ENCODE assay signal across 8 mouse cellular contexts in genomic region chr9:45798467-45799164, GRCm38 (mm10). TPM values are rescaled to one million over a fixed set of nuclear protein-coding genes. Genes with fewer than 3 reads are reported as not detected.
DNase-seq lines count a peak whose midpoint lies in the region; ATAC-seq and TF ChIP-seq lines count a peak whose summit lies in the region.

No protein-coding gene starts in this region.

- intact Hi-C loops in heart, postnatal 25 days (cut with DNase I): no loop called here

- H3K27ac ChIP-seq in forebrain, embryonic 11.5 days (ENCODE audit: low read depth, low read length): no peak overlapping the region
- no peak overlapping the region for H3K27ac ChIP-seq in intestine, embryonic 16.5 days (ENCODE audit: low read length)
- H3K27ac ChIP-seq in stomach, postnatal 0 days (replicated peaks): no peak overlapping the region

- peak; percentile 10 to 17 for DNase-seq in heart, adult 18-20 months
- no peak for DNase-seq in heart, postnatal 25 days (ENCODE audit: low spot score)
- DNase-seq in adipocyte (ENCODE audit: low spot score): peak; percentile 8
- peak; percentile 80 for DNase-seq in forebrain, embryonic 11.5 days (ENCODE audit: low spot score)
- peak; percentile 58 for DNase-seq in lung, postnatal 10 days
- peak; percentile 68 for DNase-seq in stomach, postnatal 0 days (ENCODE audit: low spot score)
- DNase-seq in spleen, postnatal 10 days (ENCODE audit: low spot score in 2 of 2): no peak

- no peak overlapping the region for H3K4me2 ChIP-seq in forebrain, embryonic 11.5 days (ENCODE audit: low read depth, low read length, severe bottlenecking)
- no peak overlapping the region for H3K4me2 ChIP-seq in intestine, embryonic 16.5 days (ENCODE audit: low read depth, low read length)
- H3K4me2 ChIP-seq in stomach, postnatal 0 days (replicated peaks; ENCODE audit: low read depth): no peak overlapping the region

- no peaks in the 10 kb centered on the region for H3K9me3 ChIP-seq in forebrain, embryonic 11.5 days (ENCODE audit: control insufficient read depth, low read length)
- no peaks in the 10 kb centered on the region for H3K9me3 ChIP-seq in intestine, embryonic 16.5 days (ENCODE audit: control insufficient read depth, low read length)
- H3K9me3 ChIP-seq in stomach, postnatal 0 days (ENCODE audit: control insufficient read depth, low read length): no peaks in the 10 kb centered on the region

- TF ChIP-seq EP300 in stomach, postnatal 0 days (optimal IDR thresholded peaks at IDR 0.05): no peak

- H3K27me3 ChIP-seq in forebrain, embryonic 11.5 days (ENCODE audit: control insufficient read depth, insufficient read depth, low read length): no peaks in the 10 kb centered on the region
- H3K27me3 ChIP-seq in intestine, embryonic 16.5 days (replicated peaks; ENCODE audit: control insufficient read depth, insufficient read depth, low read length): no peaks in the 10 kb centered on the region
- H3K27me3 ChIP-seq in stomach, postnatal 0 days (ENCODE audit: control insufficient read depth, insufficient read depth, low read length): no peaks in the 10 kb centered on the region

- no peaks in the 10 kb centered on the region for H3K36me3 ChIP-seq in forebrain, embryonic 11.5 days (ENCODE audit: control insufficient read depth, insufficient read depth, low read length)
- H3K36me3 ChIP-seq in intestine, embryonic 16.5 days (ENCODE audit: control insufficient read depth, insufficient read depth, low read length): peaks cover 4% of the 10 kb centered on the region; the same call in 1 of the 2 replicates
- H3K36me3 ChIP-seq in stomach, postnatal 0 days (ENCODE audit: control insufficient read depth, insufficient read depth, low read length): peaks cover 7% of the 10 kb centered on the region; the same call in 1 of the 2 replicates

- 12% methylated on average over 13 of the region's 13 CpGs for WGBS in forebrain, embryonic 11.5 days
- WGBS in intestine, embryonic 16.5 days: 24% methylated on average over 13 of the region's 13 CpGs
- WGBS in stomach, postnatal 0 days: 17% methylated on average over 13 of the region's 13 CpGs

- peaks cover 2% of the 10 kb centered on the region; the same call in 1 of the 2 replicates for H3K4me1 ChIP-seq in forebrain, embryonic 11.5 days (replicated peaks; ENCODE audit: control insufficient read depth, insufficient read depth, low read length)
- H3K4me1 ChIP-seq in intestine, embryonic 16.5 days (ENCODE audit: control insufficient read depth, insufficient read depth, low read length): no peaks in the 10 kb centered on the region
- no peaks in the 10 kb centered on the region for H3K4me1 ChIP-seq in stomach, postnatal 0 days (replicated peaks; ENCODE audit: control insufficient read depth, insufficient read depth)

- peak; percentile 66 for ATAC-seq in forebrain, embryonic 11.5 days (replicated peaks; ENCODE audit: low FRiP score)
- ATAC-seq in intestine, embryonic 16.5 days: peak; percentile 55
- peak; percentile 67 for ATAC-seq in stomach, postnatal 0 days (ENCODE audit: low FRiP score, low TSS enrichment)

- H3K9ac ChIP-seq in forebrain, embryonic 11.5 days (ENCODE audit: low read length): 0 out of 2 replicates have a peak overlapping the region, but pooled peaks have one; percentile 7
- H3K9ac ChIP-seq in intestine, embryonic 16.5 days (ENCODE audit: low read depth, low read length): no peak overlapping the region
- H3K9ac ChIP-seq in stomach, postnatal 0 days (ENCODE audit: low read length): no peak overlapping the region

- H3K4me3 ChIP-seq in forebrain, embryonic 11.5 days (ENCODE audit: low read depth, low read length): no peak overlapping the region
- no peak overlapping the region for H3K4me3 ChIP-seq in intestine, embryonic 16.5 days (ENCODE audit: low read length)
- H3K4me3 ChIP-seq in stomach, postnatal 0 days (ENCODE audit: low read depth, low read length): no peak overlapping the region

- peak; percentile 71 for TF ChIP-seq CTCF in stomach, postnatal 0 days (IDR thresholded peaks at IDR 0.05; ENCODE audit: low read depth)

RNA-seq across cellular contexts. Expression of gene Cep164, which starts 29.9 kb away (rescaled TPM):
- 1 to 10 TPM; 5.7 to 6.5 TPM for total RNA-seq in heart, adult 18-20 months (2021)
- total RNA-seq in heart, postnatal 25 days (2021): 1 to 10 TPM; 5.8 to 6.4 TPM
- polyA plus RNA-seq in forebrain, embryonic 11.5 days (2014; fragmentation: Nextera tagmentation; extraction: Ambion mirVana): 17.5 and 21.5 TPM in 2 replicates
- 20.6 and 21.6 TPM in 2 replicates for polyA plus RNA-seq in intestine, embryonic 16.5 days (2015; fragmentation: Nextera tagmentation; extraction: Ambion mirVana)
- polyA plus RNA-seq in stomach, postnatal 0 days (2015; fragmentation: Nextera tagmentation; extraction: Ambion mirVana): 12.9 TPM in 2 replicates

RNA-seq across cellular contexts. Expression of gene Bace1, which starts 39.8 kb away (rescaled TPM):
- 10 to 100 TPM; 23.4 to 25.0 TPM for total RNA-seq in heart, adult 18-20 months (2021)
- 10 to 100 TPM; 31.6 to 33.1 TPM for total RNA-seq in heart, postnatal 25 days (2021)
- polyA plus RNA-seq in forebrain, embryonic 11.5 days (2014; fragmentation: Nextera tagmentation; extraction: Ambion mirVana): 29.8 and 30.7 TPM in 2 replicates
- 17.8 TPM in 2 replicates for polyA plus RNA-seq in intestine, embryonic 16.5 days (2015; fragmentation: Nextera tagmentation; extraction: Ambion mirVana)
- polyA plus RNA-seq in stomach, postnatal 0 days (2015; fragmentation: Nextera tagmentation; extraction: Ambion mirVana): 12.8 and 13.3 TPM in 2 replicates

Comparison
In these comparisons a context has a peak if more than half of its experiments do, and no peak if none do; other contexts are left out.
1. DNase-seq: peak in heart, adult 18-20 months (2 of 2), adipocyte (single experiment), forebrain, embryonic 11.5 days (single experiment), lung, postnatal 10 days (single experiment) and stomach, postnatal 0 days (single experiment); none in heart, postnatal 25 days (single experiment) and spleen, postnatal 10 days (0 of 2).
2. Peak in every context shown above with its lines, with median percentiles within 50 percentile points of each other: ATAC-seq.